Mouse (Mus musculus) CH12.LX (cell line): ENCODE measurements at regions not wholly inside any gene's neighbourhood (a gene's known extent, or its start where the extent isn't known, plus 50 kb on each side); places are given as distances from the start of the nearest gene placed in this dataset.

Source experiments
- DNase-seq: peaks from one replicate; pipeline ENCODE4 v3.0.0-alpha.2; 2013; ENCODE audit errors: extremely low read depth
- H3K27ac ChIP-seq: 2 replicates; pipeline ENCODE4 v1.5.1; 2012; ENCODE audit warnings: low read depth, mild to moderate bottlenecking, control low read depth, moderate library complexity; ENCODE audit not compliant: insufficient read depth
- H3K27me3 ChIP-seq: replicated peaks from 2 replicates; pipeline ENCODE3; 2012; ENCODE audit warnings: inconsistent platforms
- H3K36me3 ChIP-seq, 2 experiments: replicated peaks in 1 of 2; 2 replicates each; pipeline versions ENCODE3 to v1.6.1; 2012; ENCODE audit warnings: inconsistent platforms in 1 of 2, low read length in 1 of 2, mild to moderate bottlenecking in 1 of 2, mixed read lengths in 1 of 2, moderate library complexity in 1 of 2; ENCODE audit not compliant: control insufficient read depth in 1 of 2, insufficient read depth in 1 of 2
- H3K4me1 ChIP-seq, 2 experiments: 2 replicates each; pipeline ENCODE4 v1.6.1; 2012; ENCODE audit warnings: inconsistent platforms in 1 of 2, moderate library complexity in 1 of 2; ENCODE audit not compliant: insufficient read depth in 2 of 2, control insufficient read depth in 1 of 2
- H3K4me2 ChIP-seq: 2 replicates; pipeline ENCODE4 v1.6.1; 2012; ENCODE audit warnings: low read depth, mild to moderate bottlenecking, control low read depth; ENCODE audit not compliant: poor library complexity, insufficient read depth, severe bottlenecking
- H3K4me3 ChIP-seq, 3 experiments: fragments of 150-350 bp in 1 of 3; sonication (generic) in 1 of 3; replicated peaks in 1 of 3; 2 replicates each; pipeline versions ENCODE3 to v1.5.1; 2011 to 2012; ENCODE audit warnings: low read depth in 2 of 3, low read length in 2 of 3, mild to moderate bottlenecking in 2 of 3, moderate library complexity in 2 of 3, control low read depth in 1 of 3, improper control_type of control experiment in 1 of 3, inconsistent platforms in 1 of 3, mixed read lengths in 1 of 3; ENCODE audit not compliant: poor library complexity in 1 of 3
- H3K79me2 ChIP-seq: replicated peaks from 2 replicates; pipeline ENCODE4 v1.6.1; 2012; ENCODE audit warnings: mild to moderate bottlenecking, moderate library complexity; ENCODE audit not compliant: control insufficient read depth, poor library complexity, insufficient read depth, severe bottlenecking; ENCODE audit errors: extremely low read depth
- H3K9ac ChIP-seq: 2 replicates; pipeline ENCODE4 v1.6.1; 2012; ENCODE audit warnings: low read depth, mild to moderate bottlenecking, control low read depth, moderate library complexity; ENCODE audit not compliant: insufficient read depth
- H3K9me3 ChIP-seq: replicated peaks from 2 replicates; pipeline ENCODE3; 2012; ENCODE audit warnings: low read length, inconsistent platforms, mixed read lengths
- BHLHE40 ChIP-seq: IDR thresholded peaks from 2 replicates; pipeline ENCODE4 v1.6.1; 2011; ENCODE audit warnings: mild to moderate bottlenecking, low read depth, low read length, improper control_type of control experiment
- CHD1 ChIP-seq: IDR thresholded peaks from 2 replicates; pipeline ENCODE4 v1.6.1; 2012; ENCODE audit warnings: low read depth, low read length, improper control_type of control experiment, inconsistent platforms
- EP300 ChIP-seq: IDR thresholded peaks from 2 replicates; pipeline ENCODE4 v1.6.1; 2011; ENCODE audit warnings: low read length, improper control_type of control experiment
- ETS1 ChIP-seq: conservative IDR thresholded peaks from 2 replicates; pipeline ENCODE4 v1.6.1; 2012; ENCODE audit warnings: low read depth, mild to moderate bottlenecking, inconsistent platforms, low read length, improper control_type of control experiment, moderate library complexity
- GABPA ChIP-seq: IDR thresholded peaks from 2 replicates; pipeline ENCODE4 v1.6.1; 2012; ENCODE audit warnings: low read depth, low read length, improper control_type of control experiment, inconsistent platforms; ENCODE audit not compliant: insufficient replicate concordance
- IRF4 ChIP-seq: IDR thresholded peaks from 2 replicates; pipeline ENCODE4 v1.6.1; 2014; ENCODE audit warnings: low read depth, mild to moderate bottlenecking, inconsistent platforms, low read length, improper control_type of control experiment
- JUND ChIP-seq: conservative IDR thresholded peaks from 2 replicates; pipeline ENCODE4 v1.6.1; 2011; ENCODE audit warnings: low read depth, low read length, improper control_type of control experiment
- MAX ChIP-seq: IDR thresholded peaks from 2 replicates; pipeline ENCODE4 v1.6.1; 2011; ENCODE audit warnings: low read length, improper control_type of control experiment
- MXI1 ChIP-seq: IDR thresholded peaks from 2 replicates; pipeline ENCODE4 v1.6.1; 2011; ENCODE audit warnings: mild to moderate bottlenecking, low read depth, low read length, improper control_type of control experiment
- NELFE ChIP-seq: IDR thresholded peaks from 2 replicates; pipeline ENCODE4 v1.6.1; 2011; ENCODE audit warnings: low read depth, low read length, improper control_type of control experiment
- NRF1 ChIP-seq: IDR thresholded peaks from 2 replicates; pipeline ENCODE4 v1.6.1; 2014; ENCODE audit warnings: low read depth, mild to moderate bottlenecking, inconsistent platforms, low read length, improper control_type of control experiment, moderate library complexity
- PAX5 ChIP-seq: IDR thresholded peaks from 2 replicates; pipeline ENCODE4 v1.6.1; 2012; ENCODE audit warnings: low read length, inconsistent platforms, mixed read lengths
- POLR2AphosphoS2 ChIP-seq: IDR thresholded peaks from 2 replicates; pipeline ENCODE4 v1.6.1; 2011; ENCODE audit warnings: low read depth, low read length, improper control_type of control experiment
- RCOR1 ChIP-seq: conservative IDR thresholded peaks from 2 replicates; pipeline ENCODE4 v1.6.1; 2012; ENCODE audit warnings: low read depth, mild to moderate bottlenecking, inconsistent platforms, low read length, improper control_type of control experiment
- SMC3 ChIP-seq: IDR thresholded peaks from 2 replicates; pipeline ENCODE4 v1.6.1; 2011; ENCODE audit warnings: low read depth, low read length, improper control_type of control experiment
- TBP ChIP-seq: conservative IDR thresholded peaks from 2 replicates; pipeline ENCODE4 v1.6.1; 2011; ENCODE audit warnings: low read depth, low read length, improper control_type of control experiment
- USF1 ChIP-seq: IDR thresholded peaks from 2 replicates; pipeline ENCODE4 v1.6.1; 2014; ENCODE audit warnings: low read depth, mild to moderate bottlenecking, inconsistent platforms, low read length, improper control_type of control experiment
- ZKSCAN1 ChIP-seq: IDR thresholded peaks from 2 replicates; pipeline ENCODE4 v1.6.1; 2012; ENCODE audit warnings: low read depth, inconsistent platforms, low read length, improper control_type of control experiment, borderline replicate concordance
- ZMIZ1 ChIP-seq: IDR thresholded peaks from 2 replicates; pipeline ENCODE4 v1.6.1; 2012; ENCODE audit warnings: low read depth, mild to moderate bottlenecking, inconsistent platforms, low read length, improper control_type of control experiment
- dilution Hi-C: fragments of 300-500 bp; cut with MboI; formaldehyde crosslinking; loops from 2 replicates; pipeline ENCODE4 v1.14.3; 2020; ENCODE audit warnings: low sequenced_read_pairs; ENCODE audit not compliant: extremely low pct_unique_long_range_greater_than_20kb, extremely low pct_ligation_motif_present
- in situ Hi-C: fragments of 300-500 bp; cut with MboI; formaldehyde crosslinking; loops from 3 replicates; pipeline ENCODE4 v1.14.3; 2019; ENCODE audit warnings: low sequenced_read_pairs, low pct_ligation_motif_present, low pct_unique_long_range_greater_than_20kb, mixed read lengths

DNA sequence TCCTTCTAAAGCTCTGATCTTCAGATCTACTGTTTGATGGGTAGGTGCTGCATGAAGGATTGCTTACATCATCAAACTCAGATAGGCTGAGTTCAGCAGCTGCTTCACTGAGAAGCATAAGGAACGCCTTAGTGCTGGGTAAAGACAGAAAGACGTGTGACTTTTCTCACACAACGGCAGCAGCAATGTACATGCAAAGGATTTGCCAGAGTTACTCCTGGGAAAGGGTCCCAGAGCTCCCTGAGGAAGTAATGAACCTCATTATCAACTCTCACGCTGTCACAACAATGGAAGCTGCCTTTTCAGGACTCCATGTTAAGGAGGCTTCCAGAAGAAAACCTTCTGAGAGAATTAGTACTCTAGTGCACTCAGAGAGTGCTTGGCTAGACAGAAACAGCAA is 97.4 kb upstream of the Magi3 start:
- Histone ChIP-seq H3K4me2 (no peak overlapping the region), H3K36me3 (no peaks in the 10 kb centered on the region), H3K4me1 (no peaks in the 10 kb centered on the region), H3K9ac (no peak overlapping the region), H3K4me3 (no peak overlapping the region), H3K27ac (no peak overlapping the region), H3K9me3 (no peaks in the 10 kb centered on the region), H3K79me2 (no peaks in the 10 kb centered on the region), H3K27me3 (no peaks in the 10 kb centered on the region)
- in situ Hi-C loops (no loop called here), dilution Hi-C loops (no loop called here)
- no peak for TF ChIP-seq CHD1
- TF ChIP-seq RCOR1 = no peak
- TF ChIP-seq EP300 = no peak
- TF ChIP-seq NELFE = no peak
- TF ChIP-seq IRF4 = no peak
- TF ChIP-seq ZKSCAN1 = no peak
- TF ChIP-seq MXI1 = no peak
- DNase-seq = no peak

DNA sequence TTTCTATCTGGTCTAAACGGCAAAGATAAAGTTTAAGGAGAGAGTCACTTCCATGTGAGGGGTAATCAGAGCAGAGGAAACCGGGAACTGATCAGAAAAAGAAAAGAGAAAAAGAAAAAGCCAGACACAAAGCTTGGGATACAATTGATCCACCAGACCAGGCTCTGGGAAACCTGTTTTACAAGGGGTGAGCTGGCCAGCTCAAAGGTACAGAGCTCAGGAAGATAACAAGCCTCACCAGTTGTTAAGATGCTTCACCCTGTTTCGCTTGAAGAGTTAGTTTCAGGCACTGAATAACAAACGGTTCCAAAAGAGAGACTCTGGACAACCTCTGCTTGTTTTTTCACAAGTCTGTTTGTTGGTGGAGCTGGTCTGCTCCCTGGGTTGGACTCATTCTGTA is 92.9 kb upstream of the Magi3 start:
- H3K4me1 ChIP-seq = no peaks in the 10 kb centered on the region
- H3K36me3 ChIP-seq = no peaks in the 10 kb centered on the region
- no peak overlapping the region for H3K4me2 ChIP-seq
- dilution Hi-C loops = no loop called here
- no peaks in the 10 kb centered on the region for H3K79me2 ChIP-seq
- in situ Hi-C loops = no loop called here
- H3K27me3 ChIP-seq = no peaks in the 10 kb centered on the region
- H3K9ac ChIP-seq = no peak overlapping the region
- TF ChIP-seq SMC3 (no peak), USF1 (no peak), MAX (no peak), ZMIZ1 (no peak), CHD1 (no peak), POLR2AphosphoS2 (no peak), GABPA (no peak), RCOR1 (no peak), JUND (no peak), BHLHE40 (no peak), ETS1 (no peak), IRF4 (no peak), NRF1 (no peak), TBP (no peak), PAX5 (no peak)
- H3K27ac ChIP-seq = no peak overlapping the region
- H3K9me3 ChIP-seq = no peaks in the 10 kb centered on the region
- no peak for DNase-seq
- no peak overlapping the region for H3K4me3 ChIP-seq
